Mouse (Mus musculus): ENCODE data around the gene Cabin1.

DNA sequence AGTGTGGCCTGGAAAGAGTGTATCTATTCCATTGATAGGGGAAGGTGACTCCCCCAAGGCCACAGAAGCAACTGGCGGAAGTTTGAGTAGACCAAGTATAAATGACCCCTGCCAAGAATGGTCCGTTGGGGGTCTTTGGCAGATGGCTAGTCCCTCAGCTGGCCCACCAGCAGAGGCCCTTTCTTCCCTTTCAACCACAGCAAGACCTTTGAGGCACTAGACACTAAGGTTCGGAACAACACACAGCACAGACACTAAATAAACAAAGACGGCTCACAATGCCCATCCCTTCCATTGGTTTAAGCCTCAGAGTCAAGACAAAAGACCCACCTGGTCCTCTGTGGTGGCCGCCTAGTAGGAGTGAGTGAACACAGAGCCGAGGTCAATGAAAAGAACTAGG lies 84.9 kb downstream of the Cabin1 start:
- no peak for TF ChIP-seq FLI1 (IDR thresholded peaks at IDR 0.05; ENCODE audit: low read length)
- TF ChIP-seq GATA1 (IDR thresholded peaks at IDR 0.05; ENCODE audit: borderline replicate concordance, low read length): no peak

Measured in megakaryocyte, embryonic 14.5 days (primary cell).